Mouse (Mus musculus): ENCODE measurements around the gene Pskh1.

GRCm38 (mm10) chr8:105854303-105854702, 45.9 kb upstream of the Pskh1 start:
- TF ChIP-seq CTCF (IDR thresholded peaks at IDR 0.05; ENCODE audit: control insufficient read depth, insufficient read depth, insufficient read length) (no peak), CEBPB (IDR thresholded peaks at IDR 0.05; ENCODE audit: low read depth) (no peak), FOSL1 (IDR thresholded peaks at IDR 0.05; ENCODE audit: insufficient read depth, low read length, poor library complexity, severe bottlenecking) (no peak), MYOD1 (IDR thresholded peaks at IDR 0.05; ENCODE audit: control insufficient read depth, insufficient read length, low read depth) (no peak), MYOG (IDR thresholded peaks at IDR 0.05; ENCODE audit: control insufficient read depth, extremely low read depth, insufficient read length) (no peak), MAX (IDR thresholded peaks at IDR 0.05) (no peak), USF1 (IDR thresholded peaks at IDR 0.05; ENCODE audit: low read depth) (no peak)
